Mouse (Mus musculus): ENCODE results near the gene Slc6a21.
A peak's percentile ranks its signal among the peaks of the same experiment; 100 is the strongest.

Gene Slc6a21

GRCm38 (mm10) chr7:45316536-45316935 is 39.2 kb downstream of the Slc6a21 start:
- peak in 1 of 2 experiments; percentile 28 for DNase-seq

- DNase-seq: no peak
Observed at GRCm38 (mm10) chr7:45322245-45322644, 44.9 kb downstream of the Slc6a21 start.

- DNase-seq: no peak
Observed at GRCm38 (mm10) chr7:45323069-45323468, 45.8 kb downstream of the Slc6a21 start.

- DNase-seq: no peak
Observed at GRCm38 (mm10) chr7:45325800-45326199, 48.5 kb downstream of the Slc6a21 start.

- DNase-seq: no peak
Observed at GRCm38 (mm10) chr7:45328841-45329475, 51.6 kb downstream of the Slc6a21 start.

- DNase-seq: no peak
Observed at GRCm38 (mm10) chr7:45331502-45331901, 54.2 kb downstream of the Slc6a21 start.

GRCm38 (mm10) chr7:45332685-45333425 is 55.5 kb downstream of the Slc6a21 start:
- peak; percentile 66 to 75 for DNase-seq

GRCm38 (mm10) chr7:45333431-45333982 is 56.2 kb downstream of the Slc6a21 start, which contains the start of gene Trpm4:
Gene Trpm4, minus strand, starts transcription at chr7:45333780.
- DNase-seq: peak; percentile 86 to 92

- DNase-seq: no peak
Observed at GRCm38 (mm10) chr7:45334605-45335004, 57.3 kb downstream of the Slc6a21 start.

- no peak for DNase-seq
Observed at GRCm38 (mm10) chr7:45335056-45335455, 57.7 kb downstream of the Slc6a21 start, which contains the start of gene Hrc. Gene Hrc, plus strand, starts transcription at chr7:45335290.

- no peak for DNase-seq
Observed at GRCm38 (mm10) chr7:45336319-45336718, 59.0 kb downstream of the Slc6a21 start.

- no peak for DNase-seq
Observed at GRCm38 (mm10) chr7:45337469-45337868, 60.2 kb downstream of the Slc6a21 start.

GRCm38 (mm10) chr7:45338161-45338911 is 61.0 kb downstream of the Slc6a21 start:
- peak; percentile 59 to 68 for DNase-seq
